Mouse (Mus musculus): ENCODE measurements around the gene Nrg4.

Gene Nrg4

GRCm38 (mm10) chr9:55232586-55232985 lies 94.1 kb downstream of the Nrg4 start:
- in situ Hi-C loops (cut with MboI; ENCODE audit: low pct_unique_long_range_greater_than_20kb in 1 of 2, low sequenced_read_pairs in 2 of 2, unreplicated experiment in 1 of 2), result no loop called here

- in situ Hi-C loops (cut with MboI; ENCODE audit: low pct_unique_long_range_greater_than_20kb in 1 of 2, low sequenced_read_pairs in 2 of 2, unreplicated experiment in 1 of 2), result no loop called here
Measured at GRCm38 (mm10) chr9:55232110-55232509, 94.5 kb downstream of the Nrg4 start.

GRCm38 (mm10) chr9:55231544-55231943 lies 95.1 kb downstream of the Nrg4 start:
- in situ Hi-C loops (cut with MboI; ENCODE audit: low pct_unique_long_range_greater_than_20kb in 1 of 2, low sequenced_read_pairs in 2 of 2, unreplicated experiment in 1 of 2), result no loop called here

GRCm38 (mm10) chr9:55229010-55229409 lies 97.6 kb downstream of the Nrg4 start:
- in situ Hi-C loops (cut with MboI; ENCODE audit: low pct_unique_long_range_greater_than_20kb in 1 of 2, low sequenced_read_pairs in 2 of 2, unreplicated experiment in 1 of 2), result no loop called here

GRCm38 (mm10) chr9:55228149-55228548 lies 98.5 kb downstream of the Nrg4 start:
- in situ Hi-C loops (cut with MboI; ENCODE audit: low pct_unique_long_range_greater_than_20kb in 1 of 2, low sequenced_read_pairs in 2 of 2, unreplicated experiment in 1 of 2), result no loop called here

GRCm38 (mm10) chr9:55226251-55226650 lies 100.4 kb downstream of the Nrg4 start:
- in situ Hi-C loops (cut with MboI; ENCODE audit: low pct_unique_long_range_greater_than_20kb in 1 of 2, low sequenced_read_pairs in 2 of 2, unreplicated experiment in 1 of 2), result no loop called here

- in situ Hi-C loops (cut with MboI; ENCODE audit: low pct_unique_long_range_greater_than_20kb in 1 of 2, low sequenced_read_pairs in 2 of 2, unreplicated experiment in 1 of 2), result no loop called here
Measured at GRCm38 (mm10) chr9:55225165-55225737, 101.4 kb downstream of the Nrg4 start.

GRCm38 (mm10) chr9:55217381-55217780 lies 109.3 kb downstream of the Nrg4 start:
- in situ Hi-C loops (cut with MboI; ENCODE audit: low pct_unique_long_range_greater_than_20kb in 1 of 2, low sequenced_read_pairs in 2 of 2, unreplicated experiment in 1 of 2), result no loop called here

- in situ Hi-C loops (cut with MboI; ENCODE audit: low pct_unique_long_range_greater_than_20kb in 1 of 2, low sequenced_read_pairs in 2 of 2, unreplicated experiment in 1 of 2), result no loop called here
Measured at GRCm38 (mm10) chr9:55216078-55216477, 110.6 kb downstream of the Nrg4 start.

- in situ Hi-C loops (cut with MboI; ENCODE audit: low pct_unique_long_range_greater_than_20kb in 1 of 2, low sequenced_read_pairs in 2 of 2, unreplicated experiment in 1 of 2), result no loop called here
Measured at GRCm38 (mm10) chr9:55215648-55216047, 111.0 kb downstream of the Nrg4 start.

GRCm38 (mm10) chr9:55215056-55215455 lies 111.6 kb downstream of the Nrg4 start:
- in situ Hi-C loops (cut with MboI; ENCODE audit: low pct_unique_long_range_greater_than_20kb in 1 of 2, low sequenced_read_pairs in 2 of 2, unreplicated experiment in 1 of 2), result no loop called here

GRCm38 (mm10) chr9:55213396-55213795 lies 113.2 kb downstream of the Nrg4 start:
- in situ Hi-C loops (cut with MboI; ENCODE audit: low pct_unique_long_range_greater_than_20kb in 1 of 2, low sequenced_read_pairs in 2 of 2, unreplicated experiment in 1 of 2), result no loop called here

- in situ Hi-C loops (cut with MboI; ENCODE audit: low pct_unique_long_range_greater_than_20kb in 1 of 2, low sequenced_read_pairs in 2 of 2, unreplicated experiment in 1 of 2), result no loop called here
Measured at GRCm38 (mm10) chr9:55211611-55212010, 115.0 kb downstream of the Nrg4 start.

- in situ Hi-C loops (cut with MboI; ENCODE audit: low pct_unique_long_range_greater_than_20kb in 1 of 2, low sequenced_read_pairs in 2 of 2, unreplicated experiment in 1 of 2), result no loop called here
Measured at GRCm38 (mm10) chr9:55208790-55209481, 117.7 kb downstream of the Nrg4 start, which contains the start of gene Fbxo22. TSS of gene Fbxo22 (plus strand) at chr9:55208925.

GRCm38 (mm10) chr9:55208458-55208789 lies 118.2 kb downstream of the Nrg4 start:
- in situ Hi-C loops (cut with MboI; ENCODE audit: low pct_unique_long_range_greater_than_20kb in 1 of 2, low sequenced_read_pairs in 2 of 2, unreplicated experiment in 1 of 2), result no loop called here

- in situ Hi-C loops (cut with MboI; ENCODE audit: low pct_unique_long_range_greater_than_20kb in 1 of 2, low sequenced_read_pairs in 2 of 2, unreplicated experiment in 1 of 2), result no loop called here
Measured at GRCm38 (mm10) chr9:55199348-55199747, 127.3 kb downstream of the Nrg4 start.

GRCm38 (mm10) chr9:55198260-55198659 lies 128.4 kb downstream of the Nrg4 start:
- in situ Hi-C loops (cut with MboI; ENCODE audit: low pct_unique_long_range_greater_than_20kb in 1 of 2, low sequenced_read_pairs in 2 of 2, unreplicated experiment in 1 of 2), result no loop called here

GRCm38 (mm10) chr9:55195876-55196275 lies 130.8 kb downstream of the Nrg4 start:
- in situ Hi-C loops (cut with MboI; ENCODE audit: low pct_unique_long_range_greater_than_20kb in 1 of 2, low sequenced_read_pairs in 2 of 2, unreplicated experiment in 1 of 2), result no loop called here

GRCm38 (mm10) chr9:55174235-55174634 lies 152.4 kb downstream of the Nrg4 start:
- in situ Hi-C loops (cut with MboI; ENCODE audit: low pct_unique_long_range_greater_than_20kb in 1 of 2, low sequenced_read_pairs in 2 of 2, unreplicated experiment in 1 of 2), result no loop called here

- in situ Hi-C loops (cut with MboI; ENCODE audit: low pct_unique_long_range_greater_than_20kb in 1 of 2, low sequenced_read_pairs in 2 of 2, unreplicated experiment in 1 of 2), result no loop called here
Measured at GRCm38 (mm10) chr9:55172195-55172685, 154.4 kb downstream of the Nrg4 start.

Data from mouse embryonic stem cell (cell line).